Mouse (Mus musculus): ENCODE measurements at regions not wholly inside any gene's neighbourhood (a gene's known extent, or its start where the extent isn't known, plus 50 kb on each side); places are given as distances from the start of the nearest gene placed in this dataset.

DNA sequence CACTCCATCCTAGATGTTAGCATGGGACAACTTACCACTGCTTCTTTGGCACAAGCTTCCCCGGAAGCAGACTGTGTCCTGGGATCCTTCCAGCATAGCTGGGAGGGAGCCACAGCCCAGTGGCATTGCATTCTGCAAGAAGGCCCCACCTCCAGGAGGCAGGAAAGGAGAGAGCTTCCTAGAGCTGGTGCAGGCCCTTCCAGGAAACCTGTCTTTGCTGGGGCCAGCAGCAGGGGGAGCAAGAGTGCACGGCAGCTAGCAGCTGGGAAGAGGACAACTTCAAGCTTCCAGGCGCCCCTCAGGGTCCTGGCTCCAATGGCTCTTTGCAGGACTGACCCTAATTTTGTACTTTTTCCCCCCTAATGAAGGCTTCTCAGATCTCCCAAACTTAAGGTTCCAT is 115.4 kb upstream of the Sorcs3 start:
- peak; percentile 42 for DNase-seq

DNA sequence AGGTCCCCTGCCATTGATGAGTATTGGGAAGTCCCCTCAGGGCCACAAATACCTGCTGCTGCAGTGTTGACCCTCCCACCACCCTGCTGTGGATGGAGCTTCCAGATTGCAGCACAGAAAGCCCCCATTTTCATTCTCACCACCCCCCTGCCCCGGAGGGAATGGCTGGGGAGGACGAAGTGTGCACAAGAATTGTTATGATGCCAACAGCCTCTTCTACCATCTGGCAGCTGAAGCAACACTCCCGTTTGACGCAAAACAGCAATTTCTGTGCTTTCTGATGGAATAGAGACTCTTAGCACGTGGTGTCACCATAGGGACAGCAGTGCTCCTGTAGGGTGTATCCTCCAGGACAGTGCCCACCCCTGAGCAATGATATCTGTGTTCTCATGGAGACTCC is 108.5 kb upstream of the Sorcs3 start:
- DNase-seq, result no peak

DNA sequence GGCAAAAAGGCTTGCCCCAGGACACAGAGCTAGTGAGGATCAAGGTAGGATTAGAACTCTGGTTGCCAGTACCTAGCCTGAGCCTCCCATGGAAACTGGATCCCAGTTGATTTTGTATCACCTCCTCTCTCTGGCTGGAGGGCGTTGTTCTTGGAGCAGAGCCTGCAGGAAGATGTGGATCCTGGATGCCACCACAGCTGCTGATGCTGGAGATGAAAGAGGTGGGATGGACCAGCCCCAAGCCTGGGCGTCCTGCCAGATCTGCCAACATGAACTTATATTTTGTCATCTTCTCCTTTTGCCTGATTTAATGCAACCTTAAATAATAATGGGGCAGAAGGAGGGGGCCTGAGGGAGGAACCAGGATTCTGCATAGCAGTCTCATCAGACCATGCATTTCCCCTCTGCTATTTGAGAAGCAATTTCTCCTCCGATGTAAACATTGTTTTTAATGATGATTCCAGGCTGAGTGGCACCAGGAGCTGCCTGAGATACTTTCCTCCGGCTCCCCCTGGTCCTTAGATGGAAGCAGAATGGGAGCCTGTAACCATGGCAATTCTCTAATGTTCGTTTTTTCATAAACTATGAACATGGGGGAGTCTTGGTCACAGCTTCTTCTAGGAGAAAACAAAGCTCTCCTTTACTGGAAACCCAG is 107.8 kb upstream of the Sorcs3 start:
- DNase-seq, result no peak

DNA sequence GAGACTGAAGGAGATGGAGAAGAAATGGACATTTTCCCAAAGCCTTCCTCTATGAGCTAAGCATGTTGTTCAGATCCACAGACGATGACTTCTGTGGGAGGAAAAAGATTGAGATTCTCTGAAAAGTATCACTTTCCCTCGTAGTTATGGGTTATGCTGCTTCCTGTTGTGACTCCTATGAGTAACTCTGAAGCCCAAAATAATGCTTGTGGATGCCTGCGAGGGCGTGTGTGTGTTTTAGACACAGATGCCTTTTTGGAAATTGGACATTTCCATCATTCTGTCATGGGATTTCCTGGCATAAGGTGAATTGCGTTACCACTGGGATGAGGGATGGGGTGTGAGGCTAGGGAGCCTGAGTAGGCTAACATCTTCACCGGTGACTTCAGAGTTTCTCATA is 104.8 kb upstream of the Sorcs3 start:
- DNase-seq, result no peak

DNA sequence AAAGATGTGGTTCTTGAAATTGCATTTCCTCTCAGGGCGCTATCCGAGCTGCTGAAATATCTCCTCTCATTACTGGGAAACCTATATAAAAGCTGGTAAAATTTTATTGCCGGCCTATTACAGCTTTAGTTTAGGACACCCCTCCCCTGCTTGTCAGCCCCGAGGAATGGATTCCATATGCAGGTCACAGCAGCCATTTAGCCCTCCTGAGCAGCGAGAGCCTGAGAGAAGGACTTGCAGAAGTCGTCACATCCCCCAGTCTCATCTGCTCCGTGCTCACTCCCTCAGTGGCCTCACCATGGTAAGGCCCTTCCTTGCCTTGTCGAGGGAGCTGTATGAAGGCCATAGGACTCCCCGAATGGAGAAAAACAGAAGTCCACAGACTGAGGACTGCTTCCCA is 90.7 kb upstream of the Sorcs3 start:
- DNase-seq, result no peak

DNA sequence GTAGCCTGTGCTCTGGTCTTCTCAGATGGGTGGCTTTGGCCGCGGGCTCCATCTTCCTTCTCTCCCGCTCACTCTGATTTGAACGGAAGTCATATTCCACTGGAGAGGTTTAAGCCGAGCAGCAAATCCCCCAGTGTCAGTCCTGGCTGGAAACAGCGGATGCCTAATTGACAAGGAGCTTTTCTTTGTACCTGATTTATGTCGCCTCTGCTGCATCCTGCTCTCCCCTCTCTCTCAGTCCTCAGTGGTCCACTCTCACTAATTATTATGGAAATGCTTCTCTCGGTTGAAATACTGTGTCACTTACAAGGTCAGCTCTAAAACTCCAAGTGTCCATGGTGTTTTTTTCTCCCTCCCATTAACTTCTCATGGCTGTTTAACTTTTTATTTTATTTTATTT is 90.1 kb upstream of the Sorcs3 start:
- DNase-seq, result no peak

DNA sequence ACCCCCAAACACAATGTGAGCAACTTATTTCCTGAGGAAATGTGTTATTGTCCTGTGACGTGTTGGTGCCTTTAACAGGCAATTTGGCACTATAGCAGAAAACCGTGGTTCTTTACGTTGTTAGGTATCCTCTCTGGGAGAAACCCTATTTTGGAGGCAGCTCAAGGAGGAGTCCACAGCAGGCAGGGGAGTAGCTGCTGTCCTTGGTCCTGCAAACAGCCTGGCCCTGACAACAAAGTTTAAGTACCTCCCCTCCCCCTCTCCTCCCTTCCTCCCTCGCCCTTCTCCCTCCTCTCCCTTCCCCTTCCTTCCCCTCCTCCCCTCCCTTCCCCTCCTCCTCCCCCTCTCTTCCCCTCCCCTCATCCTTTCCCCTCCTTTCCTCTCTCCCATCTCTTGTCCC is 89.1 kb upstream of the Sorcs3 start:
- DNase-seq, result no peak

DNA sequence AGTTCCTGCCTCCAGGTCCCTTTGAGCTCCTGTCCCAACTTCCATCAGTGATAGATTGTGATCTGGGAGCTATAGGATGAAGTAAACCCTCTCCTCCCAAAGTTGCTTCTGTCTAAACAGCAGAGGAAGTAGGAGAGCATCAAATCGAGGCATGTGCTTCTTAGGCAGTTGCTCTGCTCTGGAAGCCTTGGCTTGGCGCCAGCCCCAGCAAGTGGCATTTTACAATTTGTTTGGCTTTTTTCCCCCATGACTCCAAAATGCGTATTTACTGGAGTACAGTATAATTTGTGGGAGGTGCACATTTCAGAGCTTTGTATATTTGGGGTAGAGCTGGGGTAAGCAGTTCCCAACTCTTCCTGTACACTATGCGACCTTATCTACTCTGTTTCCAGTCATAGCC is 88.2 kb upstream of the Sorcs3 start:
- DNase-seq, result no peak

DNA sequence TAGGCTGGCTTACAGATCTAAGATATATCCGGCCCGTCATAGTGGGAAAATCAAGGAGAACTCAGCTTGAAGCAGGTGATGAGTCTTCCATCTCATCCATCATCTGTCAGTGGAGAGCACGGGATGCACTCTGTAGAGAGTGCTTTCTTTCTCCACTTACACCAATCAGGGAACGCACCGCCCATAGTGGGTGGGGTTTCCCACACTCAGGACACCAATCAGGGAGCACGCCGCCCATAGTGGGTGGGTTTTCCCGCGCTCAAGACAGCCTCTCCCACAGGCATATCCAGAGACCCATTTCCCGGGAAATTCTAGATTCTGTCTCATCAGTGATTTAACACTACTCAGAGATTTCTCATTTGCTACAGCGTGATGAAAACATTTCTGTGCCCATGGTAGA is 83.5 kb upstream of the Sorcs3 start:
- no peak for DNase-seq

DNA sequence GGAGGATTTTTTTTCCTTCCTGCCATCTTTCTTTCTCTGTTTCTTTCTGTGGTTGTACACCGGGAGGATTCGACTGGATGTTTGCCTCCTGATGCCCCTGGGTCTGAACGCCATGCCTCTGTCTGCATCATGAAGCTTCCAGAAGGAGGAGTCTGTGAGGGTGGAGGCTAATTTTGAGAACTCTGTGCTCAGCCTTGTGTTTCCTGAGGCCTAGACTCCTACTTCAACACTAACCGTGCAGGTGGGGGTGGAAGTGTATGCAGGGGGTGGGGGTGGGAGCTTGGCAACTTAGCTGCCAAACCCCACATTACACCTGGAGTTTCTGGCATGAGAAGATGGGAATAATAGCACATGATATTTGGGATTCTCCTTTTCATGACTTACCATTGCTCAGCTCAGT is 82.0 kb upstream of the Sorcs3 start:
- no peak for DNase-seq

DNA sequence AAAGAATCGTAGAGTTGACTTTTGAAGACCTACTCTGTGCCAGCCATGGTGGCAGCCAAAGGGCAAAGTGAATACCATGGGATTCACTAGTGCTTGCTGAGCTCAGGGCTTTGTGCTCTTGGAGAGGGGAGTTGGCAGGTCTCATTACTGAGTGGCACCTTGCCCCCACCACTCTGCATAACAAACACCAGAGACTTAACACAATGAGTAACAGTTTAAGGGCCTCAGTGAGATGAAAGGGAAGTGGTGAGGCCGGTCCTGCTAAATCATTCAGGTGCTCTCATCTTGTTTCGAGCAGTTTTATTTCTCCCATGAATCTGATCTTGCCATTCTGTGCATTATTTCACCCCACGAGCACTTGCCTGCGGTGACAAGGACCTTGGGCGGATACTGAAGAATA is 80.1 kb upstream of the Sorcs3 start:
- DNase-seq, result no peak

DNA sequence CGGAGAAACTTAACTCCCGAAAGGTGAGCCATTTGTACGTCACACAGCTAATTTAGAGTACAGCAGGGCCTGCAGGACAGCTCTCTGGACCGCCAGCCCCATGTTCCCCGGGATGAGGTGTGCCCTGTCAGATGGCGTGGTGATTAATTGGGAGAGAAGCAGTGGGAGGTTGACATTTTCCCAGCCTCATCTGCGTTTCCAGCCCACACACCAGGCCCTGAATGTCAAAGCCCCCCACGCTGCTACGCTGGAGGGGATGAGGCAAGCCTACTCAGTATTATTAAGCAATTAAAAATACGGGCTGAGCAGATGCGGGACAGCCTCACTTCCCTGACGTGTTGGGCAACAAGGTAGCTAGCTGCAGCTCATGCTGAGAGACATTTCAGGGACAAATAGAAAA is 77.7 kb upstream of the Sorcs3 start:
- no peak for DNase-seq

DNA sequence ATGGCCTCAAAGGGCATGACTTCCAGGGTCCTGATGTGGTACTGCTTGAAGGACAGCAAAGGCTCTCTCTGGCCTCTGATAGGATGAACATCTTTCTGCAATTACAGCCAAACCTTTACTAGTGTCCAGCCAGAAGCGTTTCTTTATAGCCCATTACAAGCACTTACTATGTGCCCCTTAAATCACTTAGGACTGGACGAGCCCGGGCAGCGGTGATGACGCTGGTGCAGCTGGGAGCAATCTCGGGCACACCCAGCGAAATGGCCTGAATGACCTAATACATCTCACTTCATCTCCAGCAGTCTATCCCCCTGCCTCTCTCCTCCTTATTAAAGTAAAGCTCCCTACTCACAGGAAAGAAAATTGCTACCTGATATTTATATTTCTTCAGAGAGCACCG is 69.6 kb upstream of the Sorcs3 start:
- no peak for DNase-seq

DNA sequence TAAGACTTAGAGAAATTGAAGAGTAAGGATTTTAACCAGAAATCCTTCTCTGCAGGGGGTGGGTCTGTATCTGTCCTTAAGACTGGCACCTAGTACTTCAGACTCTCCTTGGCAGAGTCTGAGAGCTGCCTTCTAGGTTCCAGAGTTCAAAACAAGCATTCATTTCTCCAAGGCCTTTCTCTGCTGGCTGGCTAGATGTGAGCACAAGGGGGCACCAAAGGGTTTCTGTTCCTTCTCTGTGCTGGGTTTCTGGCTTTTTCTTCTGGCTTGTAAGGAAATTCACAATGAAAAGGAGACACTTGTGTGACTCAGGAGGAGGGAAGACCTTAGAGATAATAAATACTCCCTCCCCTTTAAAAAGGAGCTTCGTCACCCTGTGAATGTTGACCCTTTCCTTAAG is 61.7 kb upstream of the Sorcs3 start:
- DNase-seq, result peak; percentile 13
